Mouse (Mus musculus) midbrain, embryonic 14.5 days (tissue): ENCODE results near the gene Gpr132. TPM values are rescaled to one million over a fixed set of nuclear protein-coding genes. Genes with fewer than 3 reads are reported as not detected.

Experiments
- ATAC-seq: fragments of 200-750 bp; cut with Nextera tagmentation; 2 replicates; pipeline ENCODE4 v1.8.0; 2017; ENCODE audit warnings: moderate number of reproducible peaks, moderate library complexity; ENCODE audit not compliant: low FRiP score, low TSS enrichment
- DNase-seq: peaks from one replicate; pipeline ENCODE4 v3.0.0-alpha.2; 2015
- H3K27ac ChIP-seq: fragments of 300-500 bp; sonication (generic); replicated peaks from 2 replicates; pipeline ENCODE4 v1.5.1; 2014; ENCODE audit warnings: mild to moderate bottlenecking, low read depth, low read length, moderate library complexity
- H3K27me3 ChIP-seq: fragments of 300-500 bp; sonication (generic); 2 replicates; pipeline ENCODE4 v1.6.1; 2014; ENCODE audit warnings: low read length, control low read depth, mixed read lengths; ENCODE audit not compliant: control insufficient read depth, insufficient read depth
- H3K36me3 ChIP-seq: fragments of 300-500 bp; sonication (generic); 2 replicates; pipeline ENCODE4 v1.6.1; 2014; ENCODE audit warnings: low read length, control low read depth; ENCODE audit not compliant: control insufficient read depth, insufficient read depth
- H3K4me1 ChIP-seq: fragments of 300-500 bp; sonication (generic); 2 replicates; pipeline ENCODE4 v1.6.1; 2014; ENCODE audit warnings: mild to moderate bottlenecking, antibody characterized with exemption, low read length, control low read depth; ENCODE audit not compliant: control insufficient read depth, insufficient read depth
- H3K4me2 ChIP-seq: fragments of 300-500 bp; sonication (generic); 2 replicates; pipeline ENCODE4 v1.6.1; 2014; ENCODE audit warnings: mild to moderate bottlenecking, low read length, moderate library complexity
- H3K4me3 ChIP-seq: fragments of 300-500 bp; sonication (generic); replicated peaks from 2 replicates; pipeline ENCODE4 v1.5.1; 2014; ENCODE audit warnings: low read depth, low read length
- H3K9ac ChIP-seq: fragments of 300-500 bp; sonication (generic); replicated peaks from 2 replicates; pipeline ENCODE4 v1.6.1; 2014; ENCODE audit warnings: mild to moderate bottlenecking, low read length, moderate library complexity
- H3K9me3 ChIP-seq: fragments of 300-500 bp; sonication (generic); 2 replicates; pipeline ENCODE4 v1.6.1; 2016; ENCODE audit warnings: low read length, control low read depth, mixed read lengths; ENCODE audit not compliant: control insufficient read depth
- WGBS: fragments of 180-500 bp; shearing (Covaris S2); extraction: QIAGEN DNeasy Blood & Tissue Kit; methylation state at CpG from one replicate; pipeline ENCODE4 v1.1.7; 2014; 5-methylcytosine and 5-hydroxymethylcytosine counted together
- polyA plus RNA-seq: library from polyadenylated mRNA; unstranded; fragments of >200 nt; fragmentation: Nextera tagmentation; extraction: Ambion mirVana; gene quantifications from 2 replicates; pipeline ENCODE4 v1.2.1, GENCODE M21; 2014

The Gpr132 gene
- polyA plus RNA-seq, 1 experiment from 2014 or later: 0.08 TPM

DNA sequence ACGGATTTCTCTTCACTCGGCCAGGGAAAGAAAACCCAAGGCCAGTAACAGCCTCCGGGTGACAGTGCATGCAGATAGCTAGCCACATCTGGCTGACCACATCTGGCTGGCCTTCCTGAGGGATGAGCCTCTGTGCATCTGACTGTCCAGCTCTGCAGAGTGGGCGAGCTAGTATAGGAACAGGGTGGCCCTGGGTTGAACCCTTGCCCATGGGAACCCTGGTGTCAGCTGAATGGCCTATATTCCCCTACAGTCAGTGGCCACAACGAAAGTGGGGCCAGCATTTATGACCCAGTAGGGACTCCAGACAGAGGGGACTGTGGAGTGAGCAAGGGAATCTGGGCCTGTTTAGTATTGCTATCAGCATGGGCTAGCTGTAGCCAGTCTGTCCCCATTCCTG, 37.0 kb upstream of the Gpr132 start:
- Histone ChIP-seq H3K27ac (no peak overlapping the region), H3K9me3 (no peaks in the 10 kb centered on the region), H3K4me2 (no peak overlapping the region), H3K4me3 (no peak overlapping the region), H3K27me3 (no peaks in the 10 kb centered on the region), H3K9ac (no peak overlapping the region), H3K4me1 (no peaks in the 10 kb centered on the region), H3K36me3 (peaks cover 51% of the 10 kb centered on the region)
- no peak for ATAC-seq
- WGBS: 88% methylated on average over 5 of the region's 5 CpGs
- DNase-seq: no peak

DNA sequence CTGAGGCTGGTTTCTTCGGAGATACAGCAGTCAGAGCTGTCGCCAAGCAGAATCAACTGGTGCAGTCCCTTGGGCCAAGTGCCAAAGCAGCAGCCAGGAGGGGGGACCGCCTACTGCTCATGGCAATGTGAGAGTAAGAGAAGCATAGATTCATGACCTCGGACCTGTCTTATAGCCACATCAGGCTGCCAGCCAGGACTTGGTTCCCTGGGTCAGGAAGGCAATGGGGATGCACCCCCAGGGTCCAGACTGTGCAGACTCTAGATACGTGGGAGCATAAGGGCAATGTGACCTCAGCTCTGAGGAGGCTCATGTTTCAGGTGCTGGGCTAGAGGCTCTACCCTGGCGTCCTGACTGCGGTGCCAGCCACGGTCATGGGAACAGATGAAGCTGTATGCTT, 35.9 kb upstream of the Gpr132 start:
- Histone ChIP-seq H3K4me1 (no peaks in the 10 kb centered on the region), H3K36me3 (peaks cover 40% of the 10 kb centered on the region), H3K9ac (no peak overlapping the region), H3K27ac (no peak overlapping the region), H3K4me3 (no peak overlapping the region), H3K27me3 (no peaks in the 10 kb centered on the region), H3K4me2 (no peak overlapping the region), H3K9me3 (no peaks in the 10 kb centered on the region)
- ATAC-seq: no peak
- WGBS: 74% methylated on average over 8 of the region's 8 CpGs
- DNase-seq: peak; percentile 19

DNA sequence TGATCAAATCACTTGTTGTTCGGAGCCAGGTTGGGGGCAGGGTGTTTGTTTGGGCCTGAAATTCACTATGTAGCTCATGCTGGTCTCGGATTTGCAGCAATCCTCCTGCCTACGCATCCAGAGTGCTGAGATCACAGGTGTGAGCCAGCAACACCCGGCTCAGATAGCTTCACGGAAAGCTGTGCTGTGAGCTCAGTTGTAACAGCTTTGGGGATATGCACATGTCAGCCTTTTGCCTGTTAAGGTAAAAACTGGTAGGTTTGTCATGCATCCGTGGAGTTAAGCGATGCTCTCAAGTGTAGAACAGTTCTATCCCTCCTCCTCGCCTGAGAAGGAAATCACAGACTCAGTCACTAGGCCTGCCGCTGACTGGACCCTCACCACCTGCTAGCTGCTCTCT, 32.6 kb upstream of the Gpr132 start:
- H3K36me3 ChIP-seq: peaks cover 13% of the 10 kb centered on the region; the same call in 1 of the 2 replicates
- no peaks in the 10 kb centered on the region for H3K9me3 ChIP-seq
- ATAC-seq (no peak), DNase-seq (no peak)
- H3K4me2 ChIP-seq: no peak overlapping the region
- 88% methylated on average over 9 of the region's 9 CpGs for WGBS
- H3K27me3 ChIP-seq: no peaks in the 10 kb centered on the region
- H3K27ac ChIP-seq: no peak overlapping the region
- H3K9ac ChIP-seq: no peak overlapping the region
- H3K4me1 ChIP-seq: peaks cover 6% of the 10 kb centered on the region; the same call in 1 of the 2 replicates
- H3K4me3 ChIP-seq: no peak overlapping the region

DNA sequence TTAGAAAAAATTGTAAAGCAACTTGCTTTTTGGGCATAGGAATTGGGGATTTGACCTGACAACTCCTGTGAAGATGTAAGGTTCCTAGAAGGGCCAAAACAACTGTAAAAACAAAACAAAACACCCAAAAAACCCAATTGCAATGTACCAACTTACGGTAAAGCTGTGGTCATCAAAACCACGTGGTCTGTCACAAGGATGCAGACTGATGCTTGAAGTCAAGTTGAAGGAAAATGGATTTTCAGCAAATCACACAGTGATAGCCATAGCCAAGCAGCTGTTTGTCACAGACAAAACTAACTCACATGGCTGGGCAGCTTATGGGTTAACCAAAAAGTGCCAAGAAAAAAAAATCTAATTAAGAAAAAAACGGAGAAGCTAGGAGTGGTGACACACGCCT, 30.9 kb upstream of the Gpr132 start:
- H3K27ac ChIP-seq: no peak overlapping the region
- H3K9ac ChIP-seq: no peak overlapping the region
- no peak for DNase-seq
- H3K4me1 ChIP-seq: peaks cover 6% of the 10 kb centered on the region; the same call in 1 of the 2 replicates
- H3K4me2 ChIP-seq: no peak overlapping the region
- no peak for ATAC-seq
- H3K9me3 ChIP-seq: no peaks in the 10 kb centered on the region
- H3K4me3 ChIP-seq: no peak overlapping the region
- 68% methylated on average over 4 of the region's 4 CpGs for WGBS
- H3K36me3 ChIP-seq: peaks cover 2% of the 10 kb centered on the region; the same call in 1 of the 2 replicates
- no peaks in the 10 kb centered on the region for H3K27me3 ChIP-seq

DNA sequence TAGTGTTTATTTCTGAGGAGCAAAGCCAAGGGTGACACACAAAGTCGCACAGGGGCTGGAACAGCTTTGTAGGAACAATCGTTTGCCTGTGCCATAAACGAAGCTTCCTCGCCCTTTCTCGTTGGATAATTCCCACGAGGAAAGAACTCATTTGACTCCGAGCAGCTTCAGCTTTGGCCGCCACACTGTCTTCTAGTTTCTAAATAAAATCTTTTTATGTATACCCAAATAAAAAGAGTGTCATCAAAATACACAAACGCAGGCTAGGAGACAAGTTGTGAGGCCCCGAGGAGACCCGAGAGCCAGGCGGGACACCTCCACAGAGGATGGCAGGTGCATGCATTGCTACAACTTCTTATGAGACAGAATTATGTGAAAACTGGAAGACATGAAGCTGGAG, 30.3 kb upstream of the Gpr132 start:
- Histone ChIP-seq H3K4me1 (peaks cover 6% of the 10 kb centered on the region; the same call in 1 of the 2 replicates), H3K36me3 (no peaks in the 10 kb centered on the region), H3K4me2 (no peak overlapping the region), H3K9ac (no peak overlapping the region), H3K4me3 (no peak overlapping the region), H3K27ac (no peak overlapping the region), H3K27me3 (no peaks in the 10 kb centered on the region), H3K9me3 (no peaks in the 10 kb centered on the region)
- WGBS: 74% methylated on average over 12 of the region's 12 CpGs
- DNase-seq (no peak), ATAC-seq (no peak)

DNA sequence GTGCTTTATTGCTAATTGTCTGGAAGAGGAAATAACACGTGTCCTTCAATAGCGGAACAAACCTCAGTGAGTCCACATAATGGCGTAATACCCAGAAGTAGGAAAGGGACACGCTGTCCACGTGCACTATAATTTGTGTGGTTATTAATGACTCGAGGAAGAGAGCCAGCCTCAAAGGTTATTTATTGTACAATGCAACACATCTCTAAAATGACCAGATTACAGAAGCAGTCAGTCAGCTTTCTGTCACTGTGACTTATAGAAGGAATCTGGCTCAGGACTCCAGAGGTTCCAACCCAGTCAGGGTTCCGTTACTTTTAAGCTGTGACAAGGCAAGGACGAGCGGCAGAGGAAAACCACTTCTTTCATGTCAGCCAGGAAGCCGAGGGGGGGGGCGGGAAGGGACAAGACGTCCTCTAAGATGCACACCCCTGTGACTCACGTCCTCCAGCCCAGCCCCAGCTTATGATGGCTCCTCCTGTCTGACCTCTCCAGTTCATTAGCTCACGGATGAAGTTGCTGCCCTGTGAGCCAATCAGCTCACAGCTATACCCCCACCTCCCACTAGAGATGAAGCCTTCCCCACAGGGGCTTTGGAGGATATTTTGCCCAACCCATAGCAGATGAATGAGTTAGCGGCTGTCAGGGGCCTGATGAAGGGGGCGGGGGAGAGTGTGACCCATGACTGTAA, 29.6 kb upstream of the Gpr132 start:
- peak; percentile 33 for DNase-seq
- no peak overlapping the region for H3K4me3 ChIP-seq
- H3K27ac ChIP-seq: no peak overlapping the region
- WGBS: 38% methylated on average over 16 of the region's 16 CpGs
- peak overlapping the region; percentile 23; the same call in 1 of the 2 replicates for H3K9ac ChIP-seq
- H3K4me2 ChIP-seq: peak overlapping the region; percentile 34
- H3K36me3 ChIP-seq: no peaks in the 10 kb centered on the region
- ATAC-seq: peak; percentile 55; the same call in 1 of the 2 replicates
- H3K27me3 ChIP-seq: no peaks in the 10 kb centered on the region
- H3K4me1 ChIP-seq: peaks cover 6% of the 10 kb centered on the region; the same call in 1 of the 2 replicates
- H3K9me3 ChIP-seq: no peaks in the 10 kb centered on the region

DNA sequence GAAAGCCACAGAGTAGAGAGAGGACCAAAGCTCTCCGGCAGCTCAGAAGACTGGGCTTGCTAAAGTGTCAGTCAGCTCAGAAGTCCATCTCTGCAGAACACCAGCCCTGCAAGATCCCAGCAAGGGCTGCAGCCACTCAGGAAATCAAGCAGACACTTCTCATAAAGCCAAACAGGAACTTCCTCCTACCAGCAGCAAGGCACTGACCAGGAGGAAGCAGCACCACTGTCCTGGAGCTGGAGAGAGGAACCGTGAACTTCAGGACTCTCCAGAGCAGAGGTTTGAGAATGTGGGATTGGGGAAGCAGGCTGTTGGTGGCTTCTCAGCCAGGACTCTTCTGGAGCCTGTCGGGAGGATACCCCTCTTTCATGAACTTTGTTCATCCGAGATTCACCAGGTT, 26.9 kb upstream of the Gpr132 start:
- 76% methylated on average over 4 of the region's 4 CpGs for WGBS
- ATAC-seq (no peak), DNase-seq (no peak)
- H3K27me3 ChIP-seq: no peaks in the 10 kb centered on the region
- no peak overlapping the region for H3K4me2 ChIP-seq
- 0 out of 2 replicates have a peak overlapping the region, but pooled peaks have one; percentile 14 for H3K27ac ChIP-seq
- H3K4me3 ChIP-seq: no peak overlapping the region
- no peaks in the 10 kb centered on the region for H3K9me3 ChIP-seq
- peaks cover 6% of the 10 kb centered on the region; the same call in 1 of the 2 replicates for H3K4me1 ChIP-seq
- no peak overlapping the region for H3K9ac ChIP-seq
- no peaks in the 10 kb centered on the region for H3K36me3 ChIP-seq

DNA sequence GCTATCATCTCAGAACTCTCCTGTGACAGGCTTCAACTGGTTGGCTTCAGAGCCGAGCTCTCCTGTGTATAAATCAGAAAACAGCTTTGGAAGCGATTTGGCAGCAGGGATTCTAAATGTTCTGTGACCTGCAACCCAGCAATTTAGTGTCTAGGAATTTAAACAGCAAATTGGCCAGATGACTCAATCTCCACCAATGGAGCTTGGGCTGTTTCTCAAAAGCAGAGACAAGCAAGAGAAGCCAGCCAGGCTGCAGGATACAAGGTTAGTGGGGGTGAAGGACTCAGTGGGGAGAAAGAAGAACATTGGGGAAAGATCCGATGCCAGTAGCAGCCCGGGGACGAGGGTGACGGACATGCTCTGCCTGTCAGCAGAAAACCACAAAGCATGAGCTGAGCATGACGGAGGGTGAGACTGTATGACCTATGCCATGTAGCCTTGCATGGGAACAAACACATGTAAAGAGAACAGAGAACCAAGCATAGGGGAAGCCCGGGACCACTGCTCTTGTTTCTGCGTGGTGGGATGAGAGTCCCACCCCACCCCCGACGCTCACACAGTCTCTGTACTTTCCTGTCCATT, 26.4 kb upstream of the Gpr132 start:
- Histone ChIP-seq H3K27ac (no peak overlapping the region), H3K9me3 (no peaks in the 10 kb centered on the region)

DNA sequence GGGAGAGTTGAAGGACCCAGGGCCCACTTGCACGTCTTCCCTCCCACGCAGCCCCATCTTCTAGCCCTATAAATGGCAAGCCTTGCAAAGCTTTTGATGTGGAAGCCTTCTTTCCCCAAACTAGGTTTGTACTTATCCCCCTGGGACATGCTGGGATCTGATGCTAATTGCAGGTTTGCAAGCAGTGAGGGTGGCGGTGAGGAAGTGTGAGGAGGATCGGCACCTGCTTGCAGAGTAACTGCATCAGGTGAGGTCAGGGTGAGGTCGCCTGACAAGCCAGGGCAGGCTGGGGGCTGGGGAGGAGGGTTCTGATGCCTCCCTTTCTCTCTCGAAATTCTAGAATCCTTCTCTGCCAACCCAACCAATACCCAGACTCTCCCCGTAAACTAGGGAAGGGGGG, 17.4 kb upstream of the Gpr132 start:
- 62% methylated on average over 7 of the region's 7 CpGs for WGBS
- ATAC-seq: no peak
- no peak overlapping the region for H3K4me2 ChIP-seq

More for the DNA sequence above, 26.4 kb upstream of the Gpr132 start:
- 74% methylated on average over 11 of the region's 11 CpGs for WGBS
- Histone ChIP-seq H3K4me1 (peaks cover 6% of the 10 kb centered on the region; the same call in 1 of the 2 replicates), H3K4me2 (no peak overlapping the region), H3K27me3 (no peaks in the 10 kb centered on the region), H3K4me3 (no peak overlapping the region), H3K36me3 (no peaks in the 10 kb centered on the region), H3K9ac (no peak overlapping the region)
- DNase-seq (no peak), ATAC-seq (no peak)

More for the DNA sequence above, 17.4 kb upstream of the Gpr132 start:
- H3K4me1 ChIP-seq: no peaks in the 10 kb centered on the region
- DNase-seq: no peak
- H3K36me3 ChIP-seq: no peaks in the 10 kb centered on the region
- no peak overlapping the region for H3K9ac ChIP-seq
- H3K4me3 ChIP-seq: no peak overlapping the region
- H3K27ac ChIP-seq: no peak overlapping the region
- H3K27me3 ChIP-seq: no peaks in the 10 kb centered on the region
- no peaks in the 10 kb centered on the region for H3K9me3 ChIP-seq
